Mouse (Mus musculus) spleen, postnatal 10 days (tissue): Measurements from ENCODE around the gene Trim67.

ENCODE experiments used
- DNase-seq, 2 experiments: peaks; one replicate each; pipeline ENCODE4 v3.0.0; 2021 to 2022; ENCODE audit warnings: low spot score in 2 of 2

Gene Trim67

GRCm38 (mm10) chr8:124792708-124793107 is at the start of gene Trim67:
TSS of gene Trim67 (plus strand) at chr8:124793092.
- DNase-seq: peak in 1 of 2 experiments; percentile 20

DNA sequence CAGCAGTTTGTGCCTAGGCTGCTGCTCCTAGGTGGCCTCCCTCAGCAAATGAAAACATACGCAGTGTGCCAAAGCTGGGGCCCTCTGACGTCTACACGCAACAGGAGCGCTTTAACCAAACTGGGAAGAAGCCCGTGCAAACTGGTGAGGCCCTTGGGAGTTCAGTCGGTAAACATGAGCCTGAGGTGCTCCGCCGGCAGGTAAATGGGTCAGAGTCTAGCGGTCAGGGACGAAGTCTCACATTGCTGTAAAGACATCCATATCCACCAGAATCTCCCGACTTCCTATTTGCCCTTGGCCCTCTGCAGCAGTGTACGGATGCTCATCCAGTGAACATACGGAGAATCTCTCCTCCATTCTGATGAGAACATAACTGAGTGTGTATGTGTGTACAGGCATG is 46.2 kb upstream of the Trim67 start:
- no peak for DNase-seq

DNA sequence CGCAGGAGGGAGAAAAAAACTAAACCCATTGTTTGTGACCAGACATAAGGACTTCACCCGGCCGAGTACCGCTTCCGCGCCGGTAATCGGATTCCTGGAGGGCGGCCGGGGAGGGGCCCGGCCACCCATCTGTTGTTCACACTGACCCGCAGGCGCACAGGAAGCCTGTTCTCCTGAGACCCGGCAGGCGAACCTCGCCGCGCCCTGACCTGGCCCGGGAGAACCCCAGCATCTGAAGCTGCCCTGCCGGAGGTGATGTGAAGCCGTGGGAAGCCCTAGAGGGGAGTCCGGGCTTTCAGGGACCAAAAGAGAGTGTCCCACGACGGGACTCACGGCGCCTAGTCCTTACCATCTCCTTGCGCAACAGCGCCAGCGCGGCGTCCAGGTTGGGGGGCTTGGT is 41.7 kb upstream of the Trim67 start:
- peak in 1 of 2 experiments; percentile 20 for DNase-seq

GRCm38 (mm10) chr8:124751709-124752173 is 41.2 kb upstream of the Trim67 start, which contains the start of gene Fam89a:
TSS of gene Fam89a (minus strand) at chr8:124751832.
- peak; percentile 24 to 71 for DNase-seq

DNA sequence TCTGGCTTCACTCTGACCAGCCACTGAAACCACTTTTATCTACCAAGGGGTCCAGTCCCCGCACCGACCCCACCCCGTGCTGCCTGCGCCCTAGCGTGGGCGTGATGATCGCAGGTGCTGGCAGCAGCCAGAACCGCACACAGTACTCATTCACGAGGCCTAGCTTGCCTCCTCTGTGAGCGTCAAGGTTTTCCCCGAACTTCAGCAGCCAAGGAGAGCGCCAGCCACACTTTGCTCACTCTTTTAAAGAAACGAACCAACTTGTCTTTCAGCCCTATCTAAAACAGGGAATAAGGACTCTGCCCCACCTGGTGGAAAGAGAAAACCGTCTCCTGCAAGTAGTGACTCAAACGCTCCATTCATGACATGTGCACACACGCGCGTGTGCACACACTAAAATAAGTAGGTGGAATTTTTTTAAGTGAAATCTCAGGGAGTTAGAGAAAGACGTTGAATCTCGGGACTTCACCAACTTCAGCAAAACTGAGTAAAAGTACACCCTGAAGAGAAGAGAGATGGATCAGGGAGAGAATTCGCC is 40.5 kb upstream of the Trim67 start:
- DNase-seq: no peak

- DNase-seq: no peak
Measured at GRCm38 (mm10) chr8:124754101-124754791, 38.6 kb upstream of the Trim67 start.

DNA sequence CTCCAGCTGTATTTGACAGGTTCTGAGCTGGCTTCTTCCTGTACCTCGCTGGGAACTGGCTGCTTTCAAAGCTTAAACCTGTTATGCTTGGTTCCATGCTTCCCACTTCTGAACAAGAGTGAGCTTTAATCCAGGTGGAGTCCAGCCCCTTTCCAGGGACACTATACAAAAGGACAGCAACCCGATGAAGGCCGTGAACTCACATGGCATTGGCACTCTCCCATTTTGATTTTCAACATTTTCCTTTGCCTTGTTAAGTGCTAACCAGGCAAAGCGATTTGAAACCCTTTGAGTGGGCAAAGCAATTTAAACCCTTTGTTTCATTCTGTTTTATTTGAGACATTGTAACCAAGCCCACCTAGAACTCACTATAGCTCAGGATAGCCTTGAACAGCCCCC is 38.1 kb upstream of the Trim67 start:
- DNase-seq: no peak

DNA sequence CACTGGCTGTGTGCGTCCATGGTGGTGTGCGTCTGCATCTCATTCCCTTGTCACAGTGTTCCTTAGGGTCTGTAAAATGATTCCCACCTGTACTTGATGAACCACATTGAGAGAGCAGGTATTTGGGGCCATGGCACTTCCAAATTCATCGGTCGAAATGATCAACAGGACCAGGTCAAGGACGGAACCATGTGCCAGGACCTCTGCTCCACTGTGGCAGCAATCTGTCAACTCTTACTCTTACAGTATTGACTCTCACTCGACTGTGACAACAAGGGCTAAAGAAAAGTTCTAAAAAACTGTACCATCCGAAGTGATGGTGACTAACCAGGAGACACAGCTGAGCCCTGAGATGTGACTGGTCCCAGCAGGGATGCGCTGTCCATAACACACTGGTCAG is 37.4 kb upstream of the Trim67 start:
- DNase-seq: no peak

GRCm38 (mm10) chr8:124756153-124756552 is 36.7 kb upstream of the Trim67 start:
- no peak for DNase-seq

DNA sequence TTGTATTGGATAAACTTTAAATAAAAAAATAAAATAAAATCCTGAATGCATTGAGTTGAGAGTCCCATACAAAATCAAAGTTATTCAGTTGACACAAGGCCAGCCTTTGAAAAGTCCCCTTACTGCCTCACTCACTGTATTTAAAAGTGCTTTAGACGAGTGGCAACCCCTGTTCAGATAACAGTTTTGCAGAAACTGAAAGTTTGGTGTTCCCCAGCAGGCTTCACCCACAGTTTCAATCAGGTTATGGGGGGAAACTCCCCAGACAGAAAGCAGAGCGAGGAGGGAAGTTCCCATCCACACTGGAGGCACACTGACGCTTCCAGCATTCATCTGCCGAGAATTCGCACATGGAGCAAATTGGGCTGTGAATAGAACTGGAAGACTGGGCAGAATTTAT is 36.3 kb upstream of the Trim67 start:
- DNase-seq: no peak

DNA sequence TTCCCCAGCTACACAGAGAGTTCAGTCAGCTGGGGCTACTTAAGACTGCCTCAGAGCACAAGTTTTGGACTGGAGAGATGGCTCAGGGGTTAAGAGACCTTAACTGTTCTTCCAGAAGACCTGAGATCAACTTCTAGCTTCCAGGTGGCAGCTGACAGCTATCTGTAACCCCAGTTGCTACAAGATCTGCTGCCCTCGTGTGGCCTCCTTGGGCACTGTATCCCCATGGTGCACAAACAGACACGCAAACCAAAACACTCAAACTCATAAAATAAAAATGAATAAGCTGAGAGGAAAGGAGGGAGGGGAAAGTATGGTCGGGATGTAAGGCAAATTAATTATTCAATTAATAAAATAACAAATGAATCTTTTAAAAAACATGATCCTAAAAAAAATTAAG is 34.3 kb upstream of the Trim67 start:
- DNase-seq: peak in 1 of 2 experiments; percentile 73

DNA sequence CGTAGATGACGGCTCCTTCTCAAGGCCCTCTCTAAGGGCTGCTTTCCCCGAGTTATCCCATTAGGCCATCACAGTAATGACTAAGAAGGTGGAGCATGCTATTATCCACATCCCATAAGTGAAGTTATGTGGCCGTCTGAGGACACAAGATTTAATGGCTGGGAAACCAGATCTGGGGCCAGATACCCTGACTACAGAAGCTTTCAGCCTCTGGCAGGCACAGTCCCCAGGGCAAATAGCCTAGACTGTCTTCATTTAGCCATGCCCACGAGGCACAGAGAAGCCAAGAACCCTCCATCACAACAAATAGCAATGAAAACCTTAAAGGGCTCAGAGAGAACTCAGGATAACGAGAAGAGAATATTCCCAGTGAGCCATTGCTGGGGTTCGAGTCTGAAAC is 29.8 kb upstream of the Trim67 start:
- no peak for DNase-seq

DNA sequence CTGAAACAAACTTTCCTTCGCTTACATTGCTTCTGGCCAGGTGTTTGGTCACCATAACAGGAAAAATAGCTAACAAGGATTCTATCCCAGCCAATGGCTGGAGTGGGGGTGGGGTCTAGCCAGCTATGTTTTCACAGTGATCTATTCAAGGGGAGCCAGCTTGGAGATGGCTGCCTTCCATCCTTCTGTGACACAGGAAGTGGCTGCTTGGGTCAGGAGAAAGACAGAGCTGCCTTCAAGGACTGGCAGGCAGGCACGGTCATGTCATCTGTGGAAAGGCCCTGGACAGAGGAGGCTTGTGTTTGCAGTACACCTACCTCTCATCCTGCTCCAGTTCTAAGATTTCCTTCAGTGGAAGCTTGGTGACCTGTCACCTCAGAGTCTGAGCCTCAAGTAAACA is 20.5 kb upstream of the Trim67 start:
- no peak for DNase-seq

DNA sequence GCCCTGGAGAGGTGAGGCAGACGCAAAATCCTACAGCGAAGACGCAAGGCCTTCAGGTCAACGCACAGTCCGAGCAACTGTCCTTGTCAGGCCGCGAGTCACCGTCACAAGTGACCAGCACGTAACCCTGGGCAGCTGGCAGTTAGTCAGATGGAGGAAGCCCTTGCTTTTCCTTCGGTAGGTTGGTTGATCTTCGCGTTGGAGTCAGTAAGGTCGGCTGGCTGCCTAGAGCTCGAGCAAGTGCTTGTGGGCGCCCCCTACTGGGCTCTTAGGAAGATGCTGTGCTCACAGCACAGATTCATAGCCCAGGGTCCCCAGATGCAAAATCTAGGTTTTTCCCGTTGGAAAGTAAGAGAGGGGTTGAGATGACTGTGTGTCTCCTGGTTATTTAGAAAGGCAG is 17.2 kb upstream of the Trim67 start:
- peak; percentile 33 to 76 for DNase-seq

- no peak for DNase-seq
Measured at GRCm38 (mm10) chr8:124780236-124780635, 12.7 kb upstream of the Trim67 start.

DNA sequence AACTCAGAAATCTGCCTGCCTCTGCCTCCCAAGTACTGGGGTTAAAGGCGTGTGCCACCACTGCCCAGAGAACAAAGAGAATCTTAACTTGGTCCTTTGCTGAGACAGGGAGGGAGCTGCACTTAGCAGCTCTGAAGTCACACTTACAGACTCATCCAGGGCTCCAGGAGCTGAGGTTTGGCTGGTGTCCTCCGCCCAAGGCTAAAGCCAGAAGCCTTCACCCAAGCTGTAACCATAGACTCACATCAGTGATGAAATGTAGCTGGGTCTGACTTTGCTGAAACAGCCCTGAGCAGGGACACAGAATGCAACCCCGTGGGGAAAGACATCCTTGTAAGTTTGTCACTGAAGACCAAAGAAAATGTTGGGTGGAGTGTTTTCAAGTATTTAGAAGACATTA is 10.5 kb upstream of the Trim67 start:
- DNase-seq: no peak

GRCm38 (mm10) chr8:124783228-124783627 is 9.7 kb upstream of the Trim67 start:
- DNase-seq: no peak

DNA sequence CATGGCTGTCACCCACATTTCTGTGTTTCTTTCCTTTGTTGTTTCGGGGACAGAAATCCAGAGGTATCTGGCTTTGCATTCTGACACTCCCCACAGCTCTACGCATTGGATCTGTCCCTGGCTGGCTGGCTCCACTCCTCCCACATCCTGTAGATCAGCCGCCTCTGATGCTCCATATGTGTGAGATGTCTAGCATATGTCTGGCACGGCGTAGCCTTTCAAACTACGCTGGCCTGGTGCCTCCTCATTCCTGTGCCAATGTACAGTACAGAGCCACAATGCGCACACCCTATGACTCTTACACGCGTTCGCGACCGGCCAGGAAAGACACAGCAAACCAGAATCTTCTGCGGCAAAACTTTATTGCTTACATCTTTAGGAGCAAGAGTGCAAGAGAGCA is 8.3 kb upstream of the Trim67 start:
- DNase-seq: no peak

DNA sequence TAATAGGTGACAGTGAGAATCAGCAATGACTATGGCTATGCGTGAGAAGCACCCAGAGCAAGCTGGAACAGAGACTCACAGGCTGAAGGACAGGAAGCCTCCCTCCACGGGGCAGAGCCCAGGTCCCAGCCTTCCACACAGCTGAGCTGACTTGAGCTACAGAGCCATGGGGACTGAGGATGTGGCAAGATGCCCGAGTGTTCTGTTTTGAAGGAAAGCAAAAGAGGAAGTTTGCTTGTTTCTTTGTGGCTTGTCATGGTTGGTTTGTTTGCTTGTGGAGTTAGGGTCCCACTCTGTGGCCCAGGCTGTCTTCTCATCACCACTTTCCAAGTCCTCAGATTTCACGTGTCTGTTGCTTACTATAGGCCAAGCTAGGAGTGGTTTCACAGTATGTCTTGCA is 2.2 kb upstream of the Trim67 start:
- DNase-seq: no peak

GRCm38 (mm10) chr8:124791751-124792150 is 1.1 kb upstream of the Trim67 start:
- DNase-seq: no peak

DNA sequence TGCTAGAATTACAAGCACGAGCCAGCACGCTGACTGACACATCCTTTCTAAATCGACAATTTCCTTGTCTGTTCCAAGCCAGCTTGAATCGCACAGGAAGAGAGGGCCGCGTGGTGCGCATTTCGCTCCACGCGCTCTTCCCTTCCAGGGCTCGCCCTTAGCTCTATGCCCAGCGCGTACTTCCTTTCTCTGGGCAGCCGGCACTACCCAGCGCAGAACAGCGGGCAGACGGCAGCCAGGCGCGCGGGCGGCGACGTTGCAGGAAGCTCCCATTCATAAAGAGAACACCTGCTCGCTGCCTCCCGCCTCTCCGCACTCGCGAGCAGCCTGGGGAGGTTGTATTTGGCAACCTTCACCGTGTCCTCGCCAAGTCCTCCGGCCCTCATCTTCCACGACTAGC is 706 bp upstream of the Trim67 start:
- DNase-seq: no peak

- peak; percentile 68 to 88 for DNase-seq
Measured at GRCm38 (mm10) chr8:124793172-124793651, 320 bp downstream of the Trim67 start.

DNA sequence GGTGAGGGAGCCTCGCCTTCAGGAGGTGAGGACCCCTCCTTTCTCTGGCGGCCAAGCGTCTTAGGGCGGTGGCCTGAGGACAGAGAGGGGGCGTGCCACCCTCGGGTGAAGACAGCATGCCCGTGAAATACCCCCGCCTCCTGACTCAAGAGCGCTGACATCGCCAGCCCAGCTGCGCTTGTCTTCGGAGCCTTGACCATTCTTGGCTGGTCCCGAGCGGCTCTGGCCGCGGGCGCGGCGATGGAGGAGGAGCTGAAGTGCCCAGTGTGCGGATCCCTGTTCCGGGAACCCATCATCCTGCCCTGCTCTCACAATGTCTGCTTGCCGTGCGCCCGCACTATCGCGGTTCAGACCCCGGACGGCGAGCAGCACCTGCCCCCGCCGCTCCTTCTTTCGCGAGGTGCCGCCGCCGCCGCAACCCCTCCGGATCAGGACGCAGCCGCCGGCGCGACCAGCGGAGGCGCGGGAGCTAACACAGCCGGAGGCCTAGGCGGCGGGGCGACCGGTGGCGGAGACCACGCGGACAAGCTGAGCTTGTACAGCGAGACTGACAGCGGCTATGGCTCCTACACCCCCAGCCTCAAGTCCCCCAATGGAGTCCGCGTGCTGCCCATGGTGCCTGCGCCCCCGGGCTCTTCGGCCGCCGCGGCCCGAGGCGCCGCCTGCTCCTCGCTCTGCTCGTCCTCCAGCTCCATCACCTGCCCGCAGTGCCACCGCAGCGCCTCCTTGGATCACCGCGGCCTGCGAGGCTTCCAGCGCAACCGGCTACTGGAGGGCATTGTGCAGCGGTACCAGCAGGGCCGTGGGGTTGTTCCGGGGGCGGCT is 981 bp downstream of the Trim67 start:
- DNase-seq: no peak
